Mouse (Mus musculus) monocyte, adult 2 months (primary cell): ENCODE measurements at regions not wholly inside any gene's neighbourhood (a gene's known extent, or its start where the extent isn't known, plus 50 kb on each side); places are given as distances from the start of the nearest gene placed in this dataset.

Experiments used
- DNase-seq, 2 experiments: peaks; one replicate each; pipeline ENCODE4 v3.0.0; 2022; ENCODE audit warnings: low spot score in 2 of 2, low read depth in 1 of 2

- no peak for DNase-seq
Measured at GRCm38 (mm10) chr1:184310185-184310815, 276.2 kb upstream of the 1700056E22Rik start.

- DNase-seq: no peak
Measured at GRCm38 (mm10) chr1:184304813-184305212, 270.7 kb upstream of the 1700056E22Rik start.

- DNase-seq: no peak
Measured at GRCm38 (mm10) chr1:184304204-184304603, 270.1 kb upstream of the 1700056E22Rik start.

- no peak for DNase-seq
Measured at GRCm38 (mm10) chr1:184298701-184299100, 264.6 kb upstream of the 1700056E22Rik start.

GRCm38 (mm10) chr1:184297001-184297740 is 263.1 kb upstream of the 1700056E22Rik start:
- DNase-seq: no peak

- no peak for DNase-seq
Measured at GRCm38 (mm10) chr1:184291129-184291528, 257.0 kb upstream of the 1700056E22Rik start.

GRCm38 (mm10) chr1:184289733-184290416 is 255.8 kb upstream of the 1700056E22Rik start:
- no peak for DNase-seq

- DNase-seq: no peak
Measured at GRCm38 (mm10) chr1:184281768-184282167, 247.7 kb upstream of the 1700056E22Rik start.

GRCm38 (mm10) chr1:184279263-184279662 is 245.2 kb upstream of the 1700056E22Rik start:
- no peak for DNase-seq

GRCm38 (mm10) chr1:184277001-184277400 is 242.9 kb upstream of the 1700056E22Rik start:
- no peak for DNase-seq

- DNase-seq: no peak
Measured at GRCm38 (mm10) chr1:184275877-184276276, 241.8 kb upstream of the 1700056E22Rik start.

- no peak for DNase-seq
Measured at GRCm38 (mm10) chr1:184275396-184275795, 241.3 kb upstream of the 1700056E22Rik start.

- no peak for DNase-seq
Measured at GRCm38 (mm10) chr1:184274704-184275103, 240.6 kb upstream of the 1700056E22Rik start.

- DNase-seq: no peak
Measured at GRCm38 (mm10) chr1:184273722-184274121, 239.6 kb upstream of the 1700056E22Rik start.

GRCm38 (mm10) chr1:184271254-184271653 is 237.2 kb upstream of the 1700056E22Rik start:
- no peak for DNase-seq

GRCm38 (mm10) chr1:184266051-184266450 is 231.9 kb upstream of the 1700056E22Rik start:
- no peak for DNase-seq

- no peak for DNase-seq
Measured at GRCm38 (mm10) chr1:184262975-184263374, 228.9 kb upstream of the 1700056E22Rik start.

- DNase-seq: no peak
Measured at GRCm38 (mm10) chr1:184261385-184261727, 227.3 kb upstream of the 1700056E22Rik start.

- DNase-seq: no peak
Measured at GRCm38 (mm10) chr1:184260722-184261384, 226.8 kb upstream of the 1700056E22Rik start.

GRCm38 (mm10) chr1:184259853-184260252 is 225.8 kb upstream of the 1700056E22Rik start:
- DNase-seq: no peak

GRCm38 (mm10) chr1:184257356-184257755 is 223.3 kb upstream of the 1700056E22Rik start:
- DNase-seq: no peak

- DNase-seq: no peak
Measured at GRCm38 (mm10) chr1:184254951-184255350, 220.8 kb upstream of the 1700056E22Rik start.
